Mouse (Mus musculus) macrophage (primary cell): ENCODE measurements around the gene Mroh2a. TPM values are rescaled to one million over a fixed set of nuclear protein-coding genes. Genes with fewer than 3 reads are reported as not detected.

ENCODE experiments used
- H3K27ac ChIP-seq: fragments of 350-480 bp; formaldehyde crosslinking; 2 replicates; pipeline ENCODE4 v1.9.0; 2021
- H3K36me3 ChIP-seq: fragments of 350-480 bp; formaldehyde crosslinking; 2 replicates; pipeline ENCODE4 v1.9.0; 2021; ENCODE audit errors: inconsistent target
- H3K4me3 ChIP-seq: fragments of 350-480 bp; formaldehyde crosslinking; 2 replicates; pipeline ENCODE4 v1.9.0; 2021; ENCODE audit errors: inconsistent target
- H3K79me2 ChIP-seq: fragments of 350-480 bp; formaldehyde crosslinking; 2 replicates; pipeline ENCODE4 v1.9.0; 2021; ENCODE audit errors: inconsistent target
- WGBS: methylation state at CpG from one replicate; pipeline ENCODE4 v1.1.7; 2026; ENCODE audit warnings: inconsistent platforms; ENCODE audit not compliant: missing documents; 5-methylcytosine and 5-hydroxymethylcytosine counted together
- polyA plus RNA-seq: library from polyadenylated mRNA; stranded (reverse); fragments of 250-400 nt; gene quantifications from 3 replicates; pipeline ENCODE4 v1.2.4, GENCODE M21; 2018; ENCODE audit warnings: inconsistent platforms

The Mroh2a gene
- polyA plus RNA-seq, 1 experiment from 2014 or later: 0.04 TPM

DNA sequence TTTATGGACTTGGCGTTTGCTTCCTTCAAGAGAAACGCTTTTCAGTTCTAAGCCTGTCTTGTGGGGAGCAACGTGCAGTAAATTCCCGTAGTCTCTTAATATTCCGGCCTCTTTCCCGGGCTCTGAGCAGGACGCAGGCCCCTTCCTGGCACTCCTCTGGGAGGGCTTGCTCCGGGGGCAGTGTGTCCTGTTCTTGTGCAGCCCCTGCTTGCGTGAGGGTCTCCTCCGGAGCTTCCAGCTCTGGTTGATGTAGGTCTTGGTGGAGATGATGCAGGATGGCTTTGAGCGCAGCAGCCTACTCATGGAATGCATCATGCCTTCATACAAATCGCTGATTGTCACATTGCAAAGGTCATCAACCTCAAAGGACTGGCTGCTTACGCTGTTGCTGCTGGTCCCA, 39.3 kb downstream of the Mroh2a start:
- H3K27ac ChIP-seq: no peak overlapping the region
- no peaks in the 10 kb centered on the region for H3K79me2 ChIP-seq
- WGBS: 86% methylated on average over 13 of the region's 13 CpGs
- H3K36me3 ChIP-seq: peaks cover 75% of the 10 kb centered on the region
- H3K4me3 ChIP-seq: no peak overlapping the region

DNA sequence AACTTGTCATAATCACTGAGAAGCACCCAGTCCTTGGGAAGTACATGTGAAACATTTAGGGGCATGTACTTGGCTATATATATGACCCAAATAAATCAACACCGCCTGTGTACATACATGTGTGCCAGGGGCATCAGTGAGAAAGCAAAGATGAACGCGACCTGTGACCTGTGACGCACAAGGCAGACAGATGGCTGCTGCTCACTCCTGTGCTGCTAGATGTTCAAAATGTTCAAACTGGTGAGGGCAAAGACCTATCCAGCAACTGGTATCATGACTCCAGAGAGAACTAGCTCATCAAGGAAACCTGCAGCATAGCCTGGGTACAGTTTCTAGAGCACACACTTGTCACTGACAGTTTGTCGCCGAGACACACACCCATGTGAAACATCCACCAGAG, 40.7 kb downstream of the Mroh2a start:
- Histone ChIP-seq H3K4me3 (no peak overlapping the region), H3K36me3 (peaks cover 75% of the 10 kb centered on the region), H3K79me2 (no peaks in the 10 kb centered on the region), H3K27ac (no peak overlapping the region)
- 95% methylated on average over 6 of the region's 6 CpGs for WGBS

DNA sequence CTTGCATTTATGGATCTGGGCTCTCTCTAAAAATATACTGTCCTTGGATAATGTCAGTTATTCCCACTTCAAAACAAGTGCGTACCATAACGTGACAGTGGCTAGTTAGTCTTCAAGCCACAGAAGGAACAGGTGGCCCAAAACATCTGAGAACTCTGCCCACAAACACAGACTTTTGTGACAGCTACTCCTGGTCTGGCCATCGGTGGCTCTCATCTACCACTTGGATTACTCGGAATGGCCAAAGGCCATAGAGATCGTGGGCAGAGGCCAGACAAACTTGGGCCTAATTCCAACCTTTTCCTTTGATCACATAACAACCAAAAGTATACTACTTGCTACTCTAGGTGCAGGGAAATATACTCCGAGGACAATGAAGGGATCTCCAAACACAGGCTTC, 41.3 kb downstream of the Mroh2a start:
- Histone ChIP-seq H3K4me3 (no peak overlapping the region), H3K36me3 (peaks cover 75% of the 10 kb centered on the region), H3K79me2 (no peaks in the 10 kb centered on the region), H3K27ac (no peak overlapping the region)
- WGBS: 85% methylated on average over 6 of the region's 6 CpGs

DNA sequence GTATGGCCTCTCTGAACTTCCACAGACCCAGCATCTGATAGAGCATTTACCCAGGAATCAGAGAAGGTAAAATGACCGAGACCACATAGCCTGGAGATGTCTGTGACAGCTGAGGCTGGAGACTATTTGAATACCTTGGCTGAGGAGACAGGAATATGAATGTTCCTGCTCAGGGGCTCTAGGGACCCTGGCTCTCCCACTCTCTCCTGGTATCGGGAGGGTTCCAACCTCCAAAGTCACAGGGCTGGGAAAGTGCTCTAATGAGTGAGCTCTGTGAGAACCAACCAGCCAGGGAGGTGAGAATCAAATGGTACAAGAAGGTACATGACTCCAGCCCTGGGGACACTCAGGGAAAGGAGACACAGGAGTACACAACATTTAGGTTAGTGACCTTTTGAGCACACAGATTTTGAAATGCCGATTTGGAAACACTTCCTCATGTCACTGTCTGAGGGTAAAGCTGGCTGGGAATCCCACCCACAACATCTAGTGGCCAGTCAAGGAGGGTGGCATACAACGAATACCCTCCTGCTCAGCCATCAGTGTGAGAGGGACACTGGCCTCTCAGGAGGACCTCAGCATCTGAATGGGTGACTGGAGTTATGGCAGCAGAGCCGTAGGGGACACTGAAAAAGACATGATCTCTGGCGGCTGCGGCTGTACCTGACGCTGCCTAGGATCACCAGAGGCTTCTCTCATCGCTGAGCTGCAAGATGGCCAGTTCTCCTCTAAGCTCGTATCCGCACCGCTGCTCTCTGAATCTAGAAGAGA, 42.9 kb downstream of the Mroh2a start:
- Histone ChIP-seq H3K4me3 (no peak overlapping the region), H3K27ac (no peak overlapping the region), H3K79me2 (peaks cover 16% of the 10 kb centered on the region), H3K36me3 (peaks cover 64% of the 10 kb centered on the region)
- WGBS: 89% methylated on average over 12 of the region's 12 CpGs

DNA sequence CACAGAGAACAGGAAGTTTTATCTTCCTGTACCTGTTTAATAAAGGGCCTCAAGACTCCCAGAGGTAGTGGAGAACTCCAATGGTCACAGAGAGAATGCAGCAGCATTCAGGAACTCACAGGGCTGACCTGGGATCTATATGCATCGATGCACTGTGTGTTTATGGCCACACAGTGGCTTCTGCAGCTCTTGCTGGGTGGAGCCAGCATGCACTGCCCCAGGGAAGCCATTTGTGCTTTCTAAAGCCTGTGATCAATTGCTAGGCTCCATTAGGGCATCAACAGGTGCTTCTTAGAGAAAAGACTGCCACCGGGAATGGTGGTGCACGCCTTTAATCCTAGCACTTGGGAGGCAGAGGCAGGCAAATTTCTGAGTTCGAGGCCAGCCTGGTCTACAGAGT, 46.1 kb downstream of the Mroh2a start:
- peaks cover 40% of the 10 kb centered on the region for H3K79me2 ChIP-seq
- H3K4me3 ChIP-seq: no peak overlapping the region
- H3K36me3 ChIP-seq: peaks cover 33% of the 10 kb centered on the region
- H3K27ac ChIP-seq: no peak overlapping the region
- 64% methylated on average over 4 of the region's 4 CpGs for WGBS

DNA sequence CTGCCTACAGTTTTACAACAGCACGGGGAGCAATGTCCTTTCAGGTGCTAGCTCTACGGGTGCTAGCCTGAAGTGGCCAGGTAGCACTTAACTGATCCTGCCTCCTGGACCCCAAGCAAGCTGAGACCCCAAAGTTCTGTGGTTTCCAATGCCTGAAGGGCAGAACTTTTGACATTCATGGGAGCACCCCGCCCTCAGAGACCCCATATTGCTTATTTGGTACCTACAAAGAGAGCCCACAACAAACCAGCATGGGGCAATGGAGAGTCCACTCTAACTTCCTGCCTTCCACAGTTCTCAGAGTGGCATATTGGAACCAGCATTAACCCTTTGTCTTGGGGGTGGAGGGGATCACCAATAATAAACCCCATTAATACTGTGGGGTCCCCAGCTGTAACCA, 46.5 kb downstream of the Mroh2a start:
- H3K27ac ChIP-seq: no peak overlapping the region
- H3K79me2 ChIP-seq: peaks cover 40% of the 10 kb centered on the region
- H3K36me3 ChIP-seq: peaks cover 28% of the 10 kb centered on the region
- H3K4me3 ChIP-seq: no peak overlapping the region
- whole genome bisulfite sequencing: 94% methylated on average over 3 of the region's 3 CpGs

DNA sequence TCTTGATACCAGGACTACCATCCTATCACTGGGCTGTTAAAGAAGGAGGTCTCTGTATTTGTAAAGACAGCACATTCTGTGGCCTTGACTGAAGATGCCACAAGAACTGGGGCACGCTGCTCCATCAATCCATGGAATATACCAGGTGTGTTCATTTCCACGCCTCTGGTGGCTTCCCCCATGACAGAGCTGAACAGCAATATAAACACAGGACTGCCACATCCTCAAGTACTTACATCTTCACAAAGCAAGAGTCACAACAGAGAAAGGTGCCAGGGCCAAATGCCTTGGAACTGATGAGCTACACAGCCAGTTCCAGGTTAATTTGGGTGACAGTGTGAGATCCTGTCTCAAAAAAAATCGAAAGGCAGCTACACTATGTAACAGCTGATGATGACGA, 47.0 kb downstream of the Mroh2a start:
- no peak overlapping the region for H3K27ac ChIP-seq
- peaks cover 23% of the 10 kb centered on the region for H3K36me3 ChIP-seq
- peaks cover 40% of the 10 kb centered on the region for H3K79me2 ChIP-seq
- no peak overlapping the region for H3K4me3 ChIP-seq
- WGBS: 83% methylated on average over 4 of the region's 4 CpGs

DNA sequence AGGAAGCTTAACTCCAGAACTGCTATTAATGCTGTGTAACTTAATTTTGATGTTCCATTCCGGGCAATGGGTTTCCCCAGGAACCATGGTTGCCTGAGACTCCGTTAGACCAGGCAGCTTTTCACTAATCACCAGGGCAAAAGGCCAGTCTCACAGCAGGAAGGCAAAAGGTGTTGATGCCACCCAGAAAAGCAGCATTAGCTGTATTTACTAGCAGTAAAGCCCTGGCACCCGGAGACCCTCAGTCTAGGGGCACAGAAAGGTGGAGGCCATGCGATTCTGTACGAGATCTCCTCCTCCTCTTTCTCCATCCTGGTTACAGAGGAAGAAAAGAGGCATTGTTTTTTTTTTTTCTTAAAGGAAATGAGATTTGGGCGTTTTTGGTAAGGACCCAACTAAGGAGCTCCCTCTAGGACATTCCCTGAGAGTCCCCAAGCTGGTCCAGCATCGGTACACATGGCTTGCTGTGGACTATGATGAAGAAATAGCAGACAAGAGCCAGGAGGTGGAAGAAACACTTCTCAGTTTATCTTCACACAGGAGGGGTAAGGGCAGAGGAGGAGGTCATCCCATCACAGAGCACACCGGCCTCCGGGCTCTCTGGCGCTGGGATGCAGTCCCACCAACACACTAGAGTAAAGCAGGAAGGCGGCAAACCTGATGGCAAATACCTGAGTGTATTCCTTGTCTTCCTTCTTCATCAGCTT, 47.7 kb downstream of the Mroh2a start:
- Histone ChIP-seq H3K79me2 (peaks cover 40% of the 10 kb centered on the region), H3K4me3 (no peak overlapping the region), H3K36me3 (peaks cover 17% of the 10 kb centered on the region), H3K27ac (no peak overlapping the region)
- 76% methylated on average over 11 of the region's 11 CpGs for WGBS

DNA sequence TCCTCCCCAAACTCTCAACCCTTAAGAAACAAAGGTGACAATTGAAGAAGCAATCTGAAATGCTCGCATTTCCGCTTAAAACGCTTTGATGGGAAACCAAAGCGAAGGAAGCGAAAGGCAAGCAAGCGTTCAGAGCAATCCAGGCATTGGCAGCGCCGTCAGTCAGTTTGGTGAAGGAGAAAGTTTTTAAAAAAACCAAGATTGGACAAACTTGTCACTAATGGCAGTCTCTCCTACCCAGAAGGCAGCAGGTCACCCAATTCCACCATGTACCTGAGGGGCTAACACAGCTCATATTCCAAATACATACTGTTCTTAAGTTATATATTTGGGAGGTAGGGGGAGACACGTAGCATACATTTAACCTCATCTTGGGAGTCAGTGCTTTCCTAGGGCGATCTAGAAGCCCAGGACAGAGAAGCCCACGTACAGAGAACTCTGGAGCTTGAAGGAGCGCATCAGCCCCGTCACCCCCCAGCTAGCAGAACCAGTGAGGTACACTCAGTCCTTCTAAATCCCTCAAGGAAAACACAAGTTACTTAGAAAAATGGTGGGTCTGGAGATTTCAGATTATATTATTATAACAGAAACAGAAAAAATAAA, 48.4 kb downstream of the Mroh2a start:
- 70% methylated on average over 13 of the region's 13 CpGs for WGBS
- no peak overlapping the region for H3K4me3 ChIP-seq
- peaks cover 40% of the 10 kb centered on the region for H3K79me2 ChIP-seq
- H3K27ac ChIP-seq: no peak overlapping the region
- H3K36me3 ChIP-seq: peaks cover 11% of the 10 kb centered on the region; the same call in 1 of the 2 replicates

DNA sequence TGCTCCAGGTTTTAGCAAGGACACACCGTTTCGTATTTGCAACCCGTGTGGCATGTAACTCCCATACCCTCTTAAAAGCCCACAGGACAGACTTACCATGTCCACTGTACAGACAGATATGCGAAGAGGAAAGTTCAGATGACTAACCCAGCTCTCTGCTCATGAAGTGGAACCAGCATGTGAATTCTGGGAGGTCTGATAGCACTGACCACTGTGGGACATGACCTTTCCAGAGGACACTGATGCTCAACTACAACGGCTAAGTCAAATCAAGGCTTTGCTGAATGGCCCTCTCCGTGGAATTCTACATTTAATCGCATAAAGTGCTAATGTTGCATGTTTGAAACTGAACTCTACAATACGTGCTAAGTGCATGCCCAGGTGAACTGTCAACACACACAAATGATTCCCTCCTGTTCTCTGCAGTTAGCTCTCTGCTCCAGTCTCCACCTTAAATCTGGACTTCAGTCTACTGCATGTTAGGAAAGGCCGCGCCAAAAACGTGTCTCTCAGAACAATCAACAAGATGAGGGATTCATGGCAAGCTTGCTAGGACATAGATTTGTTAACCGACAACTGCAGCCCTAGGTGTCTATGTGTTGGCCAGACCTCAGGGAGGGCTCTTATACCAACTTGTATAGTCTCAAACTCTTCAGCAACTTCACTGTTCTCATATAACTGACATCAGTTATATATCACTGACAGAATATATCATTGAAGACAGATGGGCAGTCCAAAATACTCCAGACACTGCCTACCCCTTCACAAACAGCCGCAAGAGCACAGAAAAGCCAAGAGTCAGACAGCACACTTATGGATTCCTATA, 49.1 kb downstream of the Mroh2a start:
- WGBS: 71% methylated on average over 13 of the region's 13 CpGs
- Histone ChIP-seq H3K36me3 (peaks cover 11% of the 10 kb centered on the region; the same call in 1 of the 2 replicates), H3K27ac (peak overlapping the region; percentile 61), H3K79me2 (peaks cover 40% of the 10 kb centered on the region), H3K4me3 (peak overlapping the region; percentile 56)

DNA sequence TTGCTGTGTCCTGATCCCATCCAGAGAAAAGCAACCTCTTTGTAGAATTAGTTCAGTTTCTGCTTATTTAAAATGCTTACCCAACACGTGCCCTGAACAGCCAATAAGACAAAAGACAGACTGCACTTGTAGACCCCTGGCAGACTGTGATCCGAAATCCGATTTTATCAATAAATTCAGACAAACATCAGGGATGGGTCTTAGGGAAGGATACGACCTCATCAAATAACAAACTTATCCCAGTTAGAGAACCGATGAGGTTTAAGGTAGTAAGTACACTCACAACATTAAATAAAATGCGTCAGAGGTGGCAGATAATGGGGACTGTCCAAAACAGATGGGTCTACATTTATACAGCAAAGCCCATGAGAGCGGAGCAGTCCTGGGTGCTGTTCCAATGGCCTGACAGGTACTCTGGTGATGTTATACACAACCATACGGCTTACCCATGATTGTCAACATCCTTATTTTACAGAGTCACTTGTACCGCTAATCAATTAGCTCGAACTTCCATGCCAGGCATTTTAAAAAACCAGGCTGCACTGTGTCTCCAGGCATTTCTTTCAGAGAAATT, 49.8 kb downstream of the Mroh2a start:
- Histone ChIP-seq H3K79me2 (peaks cover 40% of the 10 kb centered on the region), H3K36me3 (peaks cover 11% of the 10 kb centered on the region; the same call in 1 of the 2 replicates), H3K27ac (peak overlapping the region; percentile 61), H3K4me3 (peak overlapping the region; percentile 56)
- WGBS: 19% methylated on average over 10 of the region's 10 CpGs

DNA sequence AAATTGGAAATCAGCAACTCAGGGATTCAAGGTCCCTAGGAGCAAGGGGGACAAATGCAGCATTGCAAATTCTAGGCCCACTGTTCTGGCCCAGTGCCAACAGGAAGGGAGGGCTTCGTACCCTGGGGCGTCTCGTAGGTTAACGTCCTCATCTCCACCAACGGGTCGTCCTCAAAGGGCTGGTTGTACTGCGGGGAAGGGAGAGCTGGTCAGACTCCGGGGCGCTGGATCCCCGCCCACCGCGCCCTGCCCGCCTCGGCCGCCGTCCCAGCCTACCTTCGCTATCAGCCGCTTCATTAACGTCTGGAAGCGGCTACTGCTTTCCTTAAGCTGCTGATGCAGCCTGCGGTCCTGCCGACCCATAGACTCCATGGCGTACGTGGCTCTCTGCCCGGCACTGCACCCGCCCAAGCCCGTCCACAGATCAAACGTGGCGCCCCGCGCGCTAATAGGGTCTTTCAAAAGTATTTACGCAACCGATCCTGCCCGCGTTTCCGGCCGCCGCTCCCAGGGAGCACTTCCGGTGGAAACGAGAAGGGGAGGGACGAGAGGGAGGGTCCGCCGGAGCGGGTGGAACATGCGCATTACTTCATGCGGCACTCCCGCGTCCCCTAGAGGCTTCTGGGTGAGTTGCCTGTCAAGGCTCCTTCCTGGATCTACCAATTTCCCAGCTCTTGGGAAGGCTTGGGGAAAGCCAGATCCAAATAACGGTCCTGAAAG, 50.5 kb downstream of the Mroh2a start, which contains the start of the genes Hjurp and Trpm8:
Hjurp (minus strand) TSS at position 536 of the 720 bp plus-strand sequence.
Trpm8 (plus strand) TSS at position 564 of the 720 bp plus-strand sequence.
- H3K36me3 ChIP-seq: peaks cover 11% of the 10 kb centered on the region; the same call in 1 of the 2 replicates
- WGBS: under 1% methylated on average over 50 of the region's 50 CpGs
- H3K4me3 ChIP-seq: peak within 1 kb of the TSS; percentile 56
- H3K27ac ChIP-seq: peak within 1 kb of the TSS; percentile 61
- peaks cover 40% of the 10 kb centered on the region for H3K79me2 ChIP-seq

DNA sequence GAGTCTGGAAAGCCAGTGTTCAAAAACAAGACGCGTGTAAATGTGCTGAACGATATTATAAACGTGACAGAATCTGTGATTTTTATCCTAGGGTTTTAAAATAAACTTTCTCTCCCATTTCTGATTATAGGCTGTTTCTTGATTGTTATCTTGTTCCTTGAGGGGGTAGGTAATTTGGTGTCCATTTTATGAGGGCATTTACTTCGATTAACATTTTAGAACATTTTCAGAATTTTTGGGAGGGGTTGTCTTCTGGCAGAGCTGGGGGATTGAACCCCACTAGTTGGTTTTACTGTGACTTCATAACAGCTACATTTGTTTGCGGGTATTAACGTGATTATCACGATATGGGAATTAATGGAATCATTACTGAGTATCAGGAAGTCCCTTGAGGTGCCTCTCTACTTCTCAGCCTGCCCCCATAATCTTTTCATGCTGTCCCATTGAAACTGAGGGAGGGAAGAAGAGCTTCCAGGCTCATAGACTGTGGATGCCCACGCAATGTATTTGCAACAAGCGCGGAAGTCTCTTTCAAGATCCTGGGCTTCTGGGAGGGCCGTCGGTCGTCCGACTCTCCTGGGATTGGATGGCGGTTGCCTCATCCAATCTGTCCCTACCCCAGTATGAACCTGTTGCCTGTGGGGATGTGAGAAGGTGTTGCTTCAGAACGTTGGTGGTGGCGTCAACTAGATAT, 51.2 kb downstream of the Mroh2a start:
- H3K4me3 ChIP-seq: peak overlapping the region; percentile 56
- H3K27ac ChIP-seq: peak overlapping the region; percentile 61
- peaks cover 40% of the 10 kb centered on the region for H3K79me2 ChIP-seq
- peaks cover 7% of the 10 kb centered on the region; the same call in 1 of the 2 replicates for H3K36me3 ChIP-seq
- WGBS: 63% methylated on average over 18 of the region's 18 CpGs
